Mouse (Mus musculus) liver, postnatal 0 days (tissue): ENCODE data around the gene Pcnx3.

Experiments used
- CTCF ChIP-seq: sonication (generic); IDR thresholded peaks from 2 replicates; pipeline ENCODE4 v1.5.1; 2016; ENCODE audit warnings: antibody characterized with exemption, low read depth
- EP300 ChIP-seq: IDR thresholded peaks from 2 replicates; pipeline ENCODE4 v1.6.1; 2016; ENCODE audit warnings: antibody characterized with exemption, low read depth, mild to moderate bottlenecking

GRCm38 (mm10) chr19:5692913-5693396 is 4.2 kb upstream of the Pcnx3 start:
- TF ChIP-seq EP300 = no peak
- TF ChIP-seq CTCF = no peak
